ENCODE assay signal across 8 mouse cellular contexts in genomic region chr10:78028129-78028528, GRCm38 (mm10). TPM values are rescaled to one million over a fixed set of nuclear protein-coding genes. Genes with fewer than 3 reads are reported as not detected.
DNase-seq lines count a peak whose midpoint lies in the region; ATAC-seq and TF ChIP-seq lines count a peak whose summit lies in the region.

No protein-coding gene starts in this region.

- no peak overlapping the region for H3K4me2 ChIP-seq in lung, postnatal 0 days (replicated peaks; ENCODE audit: low read depth, low read length)

- WGBS in lung, postnatal 0 days = 3% methylated on average over 5 of the region's 5 CpGs

- peaks cover 38% of the 10 kb centered on the region for H3K9me3 ChIP-seq in E14TG2a.4 (ENCODE audit: low read length)
- no peaks in the 10 kb centered on the region for H3K9me3 ChIP-seq in lung, postnatal 0 days (ENCODE audit: low read length)

- no peak for TF ChIP-seq EP300 in lung, postnatal 0 days (IDR thresholded peaks at IDR 0.05)

- H3K4me3 ChIP-seq in E14TG2a.4 (replicated peaks; ENCODE audit: low read length) = no peak overlapping the region
- H3K4me3 ChIP-seq in lung, postnatal 0 days (ENCODE audit: low read depth, low read length) = no peak overlapping the region

- no peaks in the 10 kb centered on the region for H3K27me3 ChIP-seq in E14TG2a.4 (ENCODE audit: insufficient read depth, low read length)
- H3K27me3 ChIP-seq in lung, postnatal 0 days (replicated peaks; ENCODE audit: insufficient read depth, low read length) = no peaks in the 10 kb centered on the region

- intact Hi-C loops in heart, postnatal 10 days (cut with DNase I) = loop anchor here (5.0 kb wide), 2 partner anchors 39 to 41 kb away; partner anchors contain the start of gene Icosl

- ATAC-seq in erythroblast, adult 5-6 weeks (replicated peaks; ENCODE audit: low FRiP score, poor library complexity, severe bottlenecking) = peak; percentile 86
- ATAC-seq in lung, postnatal 0 days = peak; percentile 76

- H3K9ac ChIP-seq in lung, postnatal 0 days (replicated peaks; ENCODE audit: low read depth) = no peak overlapping the region

- H3K4me1 ChIP-seq in E14TG2a.4 (replicated peaks; ENCODE audit: low read depth, low read length) = peaks cover 33% of the 10 kb centered on the region
- H3K4me1 ChIP-seq in lung, postnatal 0 days (ENCODE audit: insufficient read depth, low read depth, low read length) = no peaks in the 10 kb centered on the region

- TF ChIP-seq CTCF in E14TG2a.4 (conservative IDR thresholded peaks at IDR 0.05; ENCODE audit: low read length) = peak; percentile 89
- peak; percentile 98 for TF ChIP-seq CTCF in lung, postnatal 0 days (IDR thresholded peaks at IDR 0.05)

- H3K27ac ChIP-seq in lung, postnatal 0 days (ENCODE audit: low read length) = no peak overlapping the region

- H3K36me3 ChIP-seq in E14TG2a.4 (ENCODE audit: insufficient read depth, low read length) = peaks cover 70% of the 10 kb centered on the region
- no peaks in the 10 kb centered on the region for H3K36me3 ChIP-seq in lung, postnatal 0 days (ENCODE audit: insufficient read depth, low read length)

- peak; percentile 93 for DNase-seq in brain, adult 2 months (ENCODE audit: low read depth, low spot score)
- peak; percentile 72 to 84 for DNase-seq in heart, postnatal 10 days
- DNase-seq in kidney, postnatal 14 days = peak; percentile 76
- peak; percentile 91 for DNase-seq in lung, postnatal 0 days (ENCODE audit: low spot score)
- peak; percentile 69 for DNase-seq in ovary, postnatal 14 days (ENCODE audit: low spot score)
- DNase-seq in thymus, postnatal 0 days (ENCODE audit: low spot score) = peak; percentile 73

RNA-seq across cellular contexts. Expression of gene Dnmt3l, which starts 13.6 kb away (rescaled TPM):
- not detected in 2 replicates for total RNA-seq in erythroblast, adult 5-6 weeks (2015; ENCODE audit: low replicate concordance)
- 0.42 and 0.43 TPM in 2 replicates for total RNA-seq in erythroblast, adult 5-6 weeks (2017; ENCODE audit: low replicate concordance)
- total RNA-seq in heart, postnatal 10 days (2021) = not detected
- polyA plus RNA-seq in lung, postnatal 0 days (2015; fragmentation: Nextera tagmentation; extraction: Ambion mirVana) = 0.36 TPM in 1 of 2 replicates, not detected in the other
- 0.69 and 1.1 TPM in 2 replicates for polyA plus RNA-seq in thymus, postnatal 0 days (2015; fragmentation: Nextera tagmentation; extraction: Ambion mirVana)

RNA-seq across cellular contexts. Expression of gene Aire, which starts 15.3 kb away (rescaled TPM):
- not detected in 2 replicates for total RNA-seq in erythroblast, adult 5-6 weeks (2015; ENCODE audit: low replicate concordance)
- total RNA-seq in erythroblast, adult 5-6 weeks (2017; ENCODE audit: low replicate concordance) = 0.60 TPM in 1 of 2 replicates, not detected in the other
- not detected for total RNA-seq in heart, postnatal 10 days (2021)
- polyA plus RNA-seq in lung, postnatal 0 days (2015; fragmentation: Nextera tagmentation; extraction: Ambion mirVana) = not detected in 2 replicates
- polyA plus RNA-seq in thymus, postnatal 0 days (2015; fragmentation: Nextera tagmentation; extraction: Ambion mirVana) = 8.8 and 10.1 TPM in 2 replicates

RNA-seq across cellular contexts. Expression of gene Pfkl, which starts 18.2 kb away (rescaled TPM):
- 0.96 and 1.5 TPM in 2 replicates for total RNA-seq in erythroblast, adult 5-6 weeks (2015; ENCODE audit: low replicate concordance)
- 7.3 and 11.6 TPM in 2 replicates for total RNA-seq in erythroblast, adult 5-6 weeks (2017; ENCODE audit: low replicate concordance)
- 100 to 1,000 TPM; 108 to 119 TPM for total RNA-seq in heart, postnatal 10 days (2021)
- 35.6 and 40.0 TPM in 2 replicates for polyA plus RNA-seq in lung, postnatal 0 days (2015; fragmentation: Nextera tagmentation; extraction: Ambion mirVana)
- 41.1 and 45.5 TPM in 2 replicates for polyA plus RNA-seq in thymus, postnatal 0 days (2015; fragmentation: Nextera tagmentation; extraction: Ambion mirVana)

RNA-seq across cellular contexts. Expression of gene Icosl, which starts 41.0 kb away (rescaled TPM):
- 2.3 and 2.7 TPM in 2 replicates for total RNA-seq in erythroblast, adult 5-6 weeks (2015; ENCODE audit: low replicate concordance)
- 1.8 and 4.9 TPM in 2 replicates for total RNA-seq in erythroblast, adult 5-6 weeks (2017; ENCODE audit: low replicate concordance)
- total RNA-seq in heart, postnatal 10 days (2021) = 1 to 10 TPM; 4.4 to 5.4 TPM
- 5.4 and 5.8 TPM in 2 replicates for polyA plus RNA-seq in lung, postnatal 0 days (2015; fragmentation: Nextera tagmentation; extraction: Ambion mirVana)
- 6.2 and 6.7 TPM in 2 replicates for polyA plus RNA-seq in thymus, postnatal 0 days (2015; fragmentation: Nextera tagmentation; extraction: Ambion mirVana)

RNA-seq across cellular contexts. Expression of gene 1810043G02Rik, which starts 49.8 kb away (rescaled TPM):
- 0.77 and 3.1 TPM in 2 replicates for total RNA-seq in erythroblast, adult 5-6 weeks (2015; ENCODE audit: low replicate concordance)
- total RNA-seq in erythroblast, adult 5-6 weeks (2017; ENCODE audit: low replicate concordance) = 0.28 and 0.68 TPM in 2 replicates
- 1 to 10 TPM; 7.9 to 9.3 TPM for total RNA-seq in heart, postnatal 10 days (2021)
- 15.1 and 16.8 TPM in 2 replicates for polyA plus RNA-seq in lung, postnatal 0 days (2015; fragmentation: Nextera tagmentation; extraction: Ambion mirVana)
- 20.9 and 21.0 TPM in 2 replicates for polyA plus RNA-seq in thymus, postnatal 0 days (2015; fragmentation: Nextera tagmentation; extraction: Ambion mirVana)

Comparison
In these comparisons a context has a peak if more than half of its experiments do, and no peak if none do; other contexts are left out.
1. RNA of gene Pfkl, which starts 18.2 kb away (total RNA-seq): 108 to 119 TPM in heart, postnatal 10 days; 0.96 to 11.6 TPM in erythroblast, adult 5-6 weeks; every median in the first group is over 4 times any median in the second.
2. Peak in every context shown above with its lines, with median percentiles within 50 percentile points of each other: DNase-seq.